Mouse (Mus musculus): ENCODE data around the gene Trmu.
"Not testable (repeated sequence)": the region's sequence is repeated elsewhere in the genome, so short reads cannot be mapped to it uniquely, and the experiment has no call there.

Gene Trmu

DNA sequence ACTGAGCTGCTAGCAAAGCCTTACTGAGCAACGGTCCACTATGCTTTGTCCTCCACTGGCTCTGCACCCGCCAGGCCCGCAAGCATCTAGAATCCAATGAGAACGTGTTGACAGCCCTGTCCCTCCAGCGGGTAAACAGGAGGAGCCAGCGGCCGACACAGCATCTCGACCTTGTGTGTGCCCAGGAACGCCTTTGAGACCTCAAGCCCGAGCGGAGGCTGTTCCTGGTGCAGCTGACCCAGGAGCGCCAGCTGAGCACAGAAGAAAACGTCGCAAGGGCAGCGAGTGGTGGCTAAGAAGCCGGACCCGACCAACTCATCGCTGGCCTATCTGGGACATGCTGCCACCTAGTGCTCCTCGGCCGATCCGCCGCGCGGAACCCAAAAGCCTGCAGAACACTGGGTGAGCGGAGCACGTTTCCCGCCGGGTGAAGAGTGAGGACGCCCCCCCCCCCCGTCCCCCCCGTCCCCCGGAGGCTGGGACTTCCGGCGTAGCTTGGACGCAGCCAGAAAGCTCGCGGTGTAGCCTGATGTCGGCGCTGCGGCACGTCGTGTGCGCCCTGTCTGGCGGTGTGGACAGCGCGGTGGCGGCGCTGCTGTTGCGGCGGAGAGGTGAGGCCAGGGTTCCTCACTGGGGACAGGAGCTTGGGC, at the start of gene Trmu:
TSS of gene Trmu (plus strand) at position 465 of the 650 bp plus-strand sequence.
- peak; percentile 88 for ATAC-seq (ENCODE audit: insufficient number of reproducible peaks, low FRiP score, low TSS enrichment)

- no peak for ATAC-seq (ENCODE audit: insufficient number of reproducible peaks, low FRiP score, low TSS enrichment)
These were observed 49.6 kb upstream of the Trmu start for GRCm38 (mm10) chr15:85829470-85829869.

GRCm38 (mm10) chr15:85831954-85832590, 47.0 kb upstream of the Trmu start, which contains the start of gene Ttc38:
TSS of gene Ttc38 (plus strand) at chr15:85832306.
- peak; percentile 96 for ATAC-seq (ENCODE audit: insufficient number of reproducible peaks, low FRiP score, low TSS enrichment)

DNA sequence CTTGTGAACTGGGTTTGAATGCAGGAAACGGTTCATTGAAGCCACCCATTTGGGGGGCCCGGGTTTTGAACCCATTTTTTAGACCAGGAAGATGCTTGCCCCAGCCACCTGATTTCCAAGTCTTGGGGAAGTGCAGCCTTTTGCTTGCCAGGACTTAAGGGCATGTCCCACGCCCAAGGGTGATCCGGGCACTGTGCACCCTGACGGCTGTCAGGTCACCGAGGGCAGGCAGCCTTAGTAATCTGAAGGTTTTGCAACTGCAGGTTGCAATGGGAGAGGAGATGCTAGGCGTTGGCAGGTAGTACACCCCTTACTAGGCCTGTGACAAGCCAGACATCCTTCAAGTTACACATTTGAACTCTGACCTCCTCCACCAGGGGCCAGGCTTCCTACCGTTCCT, 46.5 kb upstream of the Trmu start:
- ATAC-seq (ENCODE audit: insufficient number of reproducible peaks, low FRiP score, low TSS enrichment), result no peak

GRCm38 (mm10) chr15:85835335-85835734, 43.8 kb upstream of the Trmu start:
- ATAC-seq (ENCODE audit: insufficient number of reproducible peaks, low FRiP score, low TSS enrichment), result no peak

DNA sequence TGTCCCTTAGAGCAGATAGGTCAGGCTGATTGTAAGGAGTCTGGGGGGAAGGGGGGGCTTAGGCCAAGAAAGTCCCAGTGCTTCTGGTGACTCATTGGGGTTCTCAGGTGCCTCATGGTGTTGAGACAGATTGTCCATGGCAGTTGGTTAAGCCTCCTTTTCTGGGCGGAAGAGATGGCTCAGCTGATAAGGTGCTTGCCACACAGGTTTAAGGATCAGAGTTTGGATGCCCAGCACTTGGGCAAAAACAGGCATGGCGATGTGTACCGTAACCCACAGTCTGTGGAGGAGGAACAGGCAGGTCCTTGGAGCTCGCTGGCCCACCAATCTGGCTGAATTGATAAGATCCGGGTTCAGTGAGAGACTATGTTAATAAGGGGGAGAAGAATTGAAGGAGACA, 42.2 kb upstream of the Trmu start:
- ATAC-seq (ENCODE audit: insufficient number of reproducible peaks, low FRiP score, low TSS enrichment), result no peak

GRCm38 (mm10) chr15:85840983-85841382, 38.1 kb upstream of the Trmu start:
- no peak for ATAC-seq (ENCODE audit: insufficient number of reproducible peaks, low FRiP score, low TSS enrichment)

GRCm38 (mm10) chr15:85841796-85842360, 37.2 kb upstream of the Trmu start:
- no peak for ATAC-seq (ENCODE audit: insufficient number of reproducible peaks, low FRiP score, low TSS enrichment)

DNA sequence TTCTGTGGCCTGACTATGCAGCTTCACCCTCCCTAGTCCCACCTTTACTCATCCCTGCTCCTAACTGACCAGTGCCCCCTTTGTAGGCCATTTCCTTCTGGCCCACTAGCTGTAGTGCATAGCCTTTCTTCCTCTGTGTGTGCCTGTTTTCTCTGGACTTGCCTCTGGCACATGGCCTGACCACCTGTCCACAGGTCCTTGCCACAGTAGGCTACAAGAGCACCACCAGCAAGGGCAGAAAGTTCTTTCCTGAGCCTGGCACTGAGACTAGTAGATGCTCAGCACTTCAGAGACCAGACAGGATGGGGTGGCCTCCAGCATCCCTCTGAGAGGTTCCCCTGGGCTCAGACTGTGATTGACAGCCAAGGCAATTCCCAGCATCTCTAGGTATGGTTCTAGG, 34.0 kb upstream of the Trmu start:
- ATAC-seq (ENCODE audit: insufficient number of reproducible peaks, low FRiP score, low TSS enrichment), result 0 out of 2 replicates have a peak, but pooled peaks have one; percentile 26

DNA sequence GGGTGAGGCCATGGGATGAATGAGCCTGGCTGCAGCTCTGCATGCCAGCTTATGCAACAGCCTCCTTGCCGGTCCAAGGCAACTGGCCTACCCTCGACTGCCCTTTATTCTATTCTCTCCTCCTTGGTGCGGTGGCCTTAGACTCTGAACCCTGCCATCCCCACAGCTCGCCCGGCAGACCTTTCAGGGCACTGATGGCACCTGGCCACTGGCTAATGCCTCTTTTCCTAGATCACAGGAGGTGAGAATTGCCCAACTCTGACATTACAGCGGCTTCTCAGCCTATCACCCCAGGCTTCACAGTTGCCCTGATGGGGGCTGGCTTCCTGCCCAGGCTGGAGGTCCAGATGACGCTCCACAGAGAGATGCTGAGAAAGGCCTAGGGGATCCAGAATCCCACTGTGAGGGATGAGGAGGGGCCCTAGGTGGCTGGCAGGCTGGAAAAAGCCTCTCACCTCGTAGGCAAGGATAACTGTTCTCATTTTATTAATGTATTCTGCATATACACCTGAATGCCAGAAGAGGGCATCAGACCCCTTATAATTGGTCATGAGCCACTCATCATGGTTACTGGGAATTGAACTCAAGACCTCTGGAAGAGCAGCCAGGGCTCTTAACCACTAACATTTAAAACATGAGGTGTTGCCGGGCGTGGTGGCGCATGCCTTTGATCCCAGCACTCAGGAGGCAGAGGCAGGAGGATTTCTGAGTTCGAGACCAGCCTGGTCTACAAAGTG, 27.3 kb upstream of the Trmu start:
- no peak for ATAC-seq (ENCODE audit: insufficient number of reproducible peaks, low FRiP score, low TSS enrichment)

DNA sequence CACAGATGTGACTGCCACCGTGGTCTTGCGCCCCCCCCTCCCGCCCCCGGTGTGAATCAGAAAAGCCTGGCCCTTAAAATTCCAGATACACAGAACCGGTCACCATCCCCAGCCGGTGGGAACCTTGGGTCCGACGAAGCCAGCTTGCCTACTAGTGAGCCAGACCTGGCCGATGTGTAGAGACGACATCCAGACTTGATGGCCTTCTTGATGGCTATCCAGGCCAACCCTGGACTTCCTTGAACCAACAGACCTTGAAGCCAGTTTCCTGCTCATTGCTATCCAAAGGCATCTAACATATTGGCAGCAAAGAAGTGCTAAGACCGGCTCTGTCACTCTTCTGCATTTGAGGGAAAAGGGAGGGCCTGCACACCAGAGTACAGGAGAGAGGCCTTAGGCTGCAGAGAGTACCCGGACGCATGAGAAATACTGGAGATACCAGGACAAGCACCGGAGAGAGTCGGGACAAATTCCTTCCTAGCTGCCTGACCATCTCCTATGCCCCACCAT, 20.1 kb upstream of the Trmu start:
- ATAC-seq (ENCODE audit: insufficient number of reproducible peaks, low FRiP score, low TSS enrichment), result no peak; the same call in 1 of the 2 replicates

DNA sequence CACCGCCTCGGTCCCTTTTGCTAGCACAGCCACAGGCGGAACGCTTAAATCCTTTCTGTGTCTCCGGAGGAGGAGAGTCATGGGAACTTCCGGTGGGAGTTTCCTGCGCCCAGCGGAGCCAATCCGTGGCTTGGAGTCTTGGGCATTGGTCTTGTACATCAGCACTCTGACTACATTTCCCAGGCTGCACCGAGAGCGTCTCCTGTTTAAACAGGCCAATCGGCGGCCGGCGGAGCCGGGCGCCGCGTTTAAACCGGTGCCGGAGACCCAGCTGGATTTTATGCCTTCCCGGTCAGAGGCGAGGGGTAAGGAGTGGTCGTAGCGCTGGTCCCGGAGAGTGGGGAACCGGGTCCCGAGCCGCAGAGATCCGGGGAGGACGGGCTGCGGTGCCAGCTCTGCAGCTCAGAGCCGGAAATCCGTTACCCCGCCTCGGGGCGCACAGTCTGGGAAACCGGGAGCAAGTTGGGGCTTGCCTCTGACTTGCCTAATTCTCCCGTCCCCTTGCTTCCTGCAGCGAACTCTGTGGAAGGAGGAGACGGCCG, 19.6 kb upstream of the Trmu start, which contains the start of gene Gtse1:
TSS of gene Gtse1 (plus strand) at position 256 of the 542 bp plus-strand sequence.
- peak; percentile 100 for ATAC-seq (ENCODE audit: insufficient number of reproducible peaks, low FRiP score, low TSS enrichment)

- ATAC-seq (ENCODE audit: insufficient number of reproducible peaks, low FRiP score, low TSS enrichment), result not testable (repeated sequence)
These were observed 13.2 kb upstream of the Trmu start for GRCm38 (mm10) chr15:85865913-85866312.

GRCm38 (mm10) chr15:85867696-85868095, 11.4 kb upstream of the Trmu start:
- ATAC-seq (ENCODE audit: insufficient number of reproducible peaks, low FRiP score, low TSS enrichment), result peak; percentile 68; the same call in 1 of the 2 replicates

DNA sequence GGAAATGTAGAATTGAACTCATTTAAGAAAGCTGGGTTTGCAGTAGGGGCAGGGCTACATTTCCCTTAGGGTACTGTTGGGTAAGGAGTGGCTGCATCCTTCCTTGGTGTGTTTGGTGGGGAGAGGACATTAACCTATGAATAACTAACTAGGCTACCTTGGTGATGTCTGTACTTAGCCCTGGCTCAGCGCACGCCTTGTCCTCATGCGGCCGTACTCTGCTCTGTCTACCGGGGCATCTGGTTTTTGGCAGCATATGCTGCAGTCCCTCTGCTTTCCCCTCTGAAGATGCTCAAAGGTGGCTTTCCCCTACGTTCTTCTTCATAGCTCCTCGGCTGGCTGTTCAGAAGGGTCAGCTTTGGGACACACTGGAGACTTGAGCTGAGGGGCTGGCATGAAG, 1.8 kb upstream of the Trmu start:
- no peak for ATAC-seq (ENCODE audit: insufficient number of reproducible peaks, low FRiP score, low TSS enrichment)

DNA sequence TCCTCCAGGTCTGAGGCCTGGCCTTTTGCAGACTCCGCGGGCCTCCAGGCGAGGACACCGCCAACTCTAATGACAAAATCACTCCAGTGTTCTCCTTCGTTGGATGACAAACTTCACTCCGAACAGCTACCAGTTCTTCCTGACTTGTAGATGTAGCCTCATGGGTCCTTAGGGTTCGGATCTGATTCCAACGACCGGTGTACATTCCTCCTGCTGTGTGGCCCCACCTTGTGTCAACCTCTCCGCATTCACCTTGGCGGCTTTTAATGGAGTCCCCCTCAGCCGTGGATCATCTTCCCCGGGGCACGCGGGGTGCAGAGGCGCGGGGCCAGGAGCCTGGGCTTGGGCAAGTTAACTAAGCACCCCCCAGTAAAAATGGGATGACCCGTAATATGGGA, 385 bp downstream of the Trmu start:
- peak; percentile 5; the same call in 1 of the 2 replicates for ATAC-seq (ENCODE audit: insufficient number of reproducible peaks, low FRiP score, low TSS enrichment)

DNA sequence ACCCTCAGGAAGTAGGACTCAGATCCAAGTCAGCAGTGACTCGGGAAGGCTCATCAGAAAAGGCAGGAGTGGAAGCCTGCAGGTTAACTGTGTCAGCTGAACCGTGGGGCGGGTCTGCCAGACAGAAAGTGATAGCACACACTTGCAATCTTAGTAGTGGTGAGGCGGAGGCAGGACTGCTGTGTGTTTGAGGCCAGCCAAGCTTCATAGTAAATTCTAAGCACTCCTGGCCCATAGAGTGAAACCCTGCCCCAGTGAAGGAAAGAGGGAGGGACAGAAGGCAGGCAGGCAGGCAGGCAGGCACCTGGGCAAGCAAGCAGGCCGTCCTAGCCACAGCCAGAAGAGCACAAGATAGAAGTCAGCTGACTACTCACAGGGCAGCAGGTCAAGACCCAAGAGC, 6.5 kb downstream of the Trmu start:
- no peak for ATAC-seq (ENCODE audit: insufficient number of reproducible peaks, low FRiP score, low TSS enrichment)

GRCm38 (mm10) chr15:85889235-85889634, 10.1 kb downstream of the Trmu start:
- no peak for ATAC-seq (ENCODE audit: insufficient number of reproducible peaks, low FRiP score, low TSS enrichment)

- no peak for ATAC-seq (ENCODE audit: insufficient number of reproducible peaks, low FRiP score, low TSS enrichment)
These were observed 12.9 kb downstream of the Trmu start for GRCm38 (mm10) chr15:85891971-85892370.

DNA sequence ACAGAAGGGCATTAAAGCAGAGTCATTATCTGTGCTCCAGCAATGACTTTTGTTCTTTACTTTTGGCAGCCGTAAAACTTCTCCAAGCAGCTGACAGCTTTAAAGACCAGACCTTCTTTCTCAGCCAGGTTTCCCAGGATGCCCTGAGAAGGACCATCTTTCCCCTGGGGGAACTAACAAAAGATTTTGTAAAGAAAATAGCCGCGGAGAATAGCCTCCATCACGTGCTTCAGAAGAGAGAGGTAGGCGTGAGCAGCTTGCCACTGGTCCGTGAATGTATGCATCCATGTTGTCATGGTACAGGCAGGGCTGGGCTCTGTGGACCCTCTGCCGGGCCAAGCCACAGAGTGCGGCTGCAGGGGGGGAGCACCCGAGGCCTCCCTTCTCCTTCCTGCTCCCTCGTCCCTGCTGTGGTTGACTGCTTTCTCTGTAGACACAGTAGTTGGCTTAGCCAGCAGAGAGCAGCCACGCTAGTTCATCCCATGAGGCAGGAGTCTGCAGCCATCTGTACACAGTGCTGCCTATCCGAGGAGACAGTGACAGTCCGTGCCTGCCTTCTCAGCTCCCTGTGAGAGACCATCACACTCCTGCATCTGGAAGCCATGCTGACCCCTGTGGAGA, 13.5 kb downstream of the Trmu start:
- no peak for ATAC-seq (ENCODE audit: insufficient number of reproducible peaks, low FRiP score, low TSS enrichment)

All from cerebellum, adult (tissue).